Mouse (Mus musculus): Measurements from ENCODE around the gene Lbh.

GRCm38 (mm10) chr17:72933116-72933515 is 15.0 kb downstream of the Lbh start:
- TF ChIP-seq POLR2A (IDR thresholded peaks at IDR 0.05; ENCODE audit: insufficient read depth, low read length) (no peak), CTCF (IDR thresholded peaks at IDR 0.05; ENCODE audit: low read depth, low read length) (no peak), EP300 (IDR thresholded peaks at IDR 0.05; ENCODE audit: insufficient read depth, low read depth, low read length) (no peak)

All from ES-Bruce4 (cell line).